Comparison of ENCODE assay signal across 23 mouse cellular contexts in genomic region chr1:90054991-90055390, GRCm38 (mm10). TPM values are rescaled to one million over a fixed set of nuclear protein-coding genes. Genes with fewer than 3 reads are reported as not detected.
DNase-seq lines count a peak whose midpoint lies in the region; ATAC-seq and TF ChIP-seq lines count a peak whose summit lies in the region.
"Had no signal": no experiment of that assay in that cellular context is flagged by ENCODE, and none has a peak within 500 bp of the region (broad histone marks: within the 10 kb centered on the region; RNA-seq: fewer than 3 reads in every experiment).

No protein-coding gene starts in this region.

- no peak overlapping the region for H3K27ac ChIP-seq in forebrain, postnatal 0 days (ENCODE audit: low read depth, low read length)
- H3K27ac ChIP-seq in forebrain, embryonic 11.5 days (ENCODE audit: low read depth, low read length), result no peak overlapping the region
- peak overlapping the region; percentile 42; the same call in 1 of the 2 replicates for H3K27ac ChIP-seq in limb, embryonic 10.5 days
- H3K27ac ChIP-seq: hindbrain, embryonic 13.5 days; intestine, embryonic 15.5 days; liver, embryonic 12.5 days; macrophage; neural tube, embryonic 12.5 days had no signal

- no peaks in the 10 kb centered on the region for H3K27me3 ChIP-seq in forebrain, postnatal 0 days (ENCODE audit: insufficient read depth, low read length)
- H3K27me3 ChIP-seq in forebrain, embryonic 11.5 days (ENCODE audit: control insufficient read depth, insufficient read depth, low read length), result no peaks in the 10 kb centered on the region
- H3K27me3 ChIP-seq in limb, embryonic 10.5 days (ENCODE audit: low read depth, poor library complexity, severe bottlenecking), result peaks cover 31% of the 10 kb centered on the region
- H3K27me3 ChIP-seq: intestine, embryonic 15.5 days; liver, embryonic 12.5 days; neural tube, embryonic 12.5 days had no signal

- no peaks in the 10 kb centered on the region for H3K9me3 ChIP-seq in forebrain, postnatal 0 days (ENCODE audit: low read length)
- no peaks in the 10 kb centered on the region for H3K9me3 ChIP-seq in forebrain, embryonic 11.5 days (ENCODE audit: control insufficient read depth, low read length)
- H3K9me3 ChIP-seq in limb, embryonic 10.5 days (replicated peaks), result no peaks in the 10 kb centered on the region
- H3K9me3 ChIP-seq: hindbrain, embryonic 13.5 days; intestine, embryonic 15.5 days; liver, embryonic 12.5 days; neural tube, embryonic 12.5 days had no signal

- no peak overlapping the region for H3K4me3 ChIP-seq in forebrain, postnatal 0 days (ENCODE audit: low read depth, low read length)
- no peak overlapping the region for H3K4me3 ChIP-seq in forebrain, embryonic 11.5 days (ENCODE audit: low read depth, low read length)
- no peak overlapping the region for H3K4me3 ChIP-seq in limb, embryonic 10.5 days
- H3K4me3 ChIP-seq: hindbrain, embryonic 13.5 days; intestine, embryonic 15.5 days; liver, embryonic 12.5 days; neural tube, embryonic 12.5 days had no signal

- peaks cover 4% of the 10 kb centered on the region; the same call in 1 of the 2 replicates for H3K4me1 ChIP-seq in forebrain, postnatal 0 days (ENCODE audit: insufficient read depth)
- peaks cover 4% of the 10 kb centered on the region; the same call in 1 of the 2 replicates for H3K4me1 ChIP-seq in forebrain, embryonic 11.5 days (replicated peaks; ENCODE audit: control insufficient read depth, insufficient read depth, low read length)
- H3K4me1 ChIP-seq in limb, embryonic 10.5 days, result peaks cover 55% of the 10 kb centered on the region
- H3K4me1 ChIP-seq: liver, embryonic 12.5 days had no signal

- peak; percentile 54 for ATAC-seq in forebrain, postnatal 0 days
- ATAC-seq in forebrain, embryonic 11.5 days (replicated peaks; ENCODE audit: low FRiP score), result no peak
- ATAC-seq: CD4-positive, CD25-positive, alpha-beta regulatory T cell, adult 4 months; forebrain, embryonic 14.5 days; intestine, embryonic 15.5 days; liver, embryonic 12.5 days had no signal

- WGBS in forebrain, postnatal 0 days, result 69% methylated on average over 4 of the region's 4 CpGs
- WGBS in forebrain, embryonic 11.5 days, result 93% methylated on average over 4 of the region's 4 CpGs
- 88% methylated on average over 4 of the region's 4 CpGs for WGBS in limb, embryonic 10.5 days

- TF ChIP-seq CTCF in forebrain, postnatal 0 days (IDR thresholded peaks at IDR 0.05; ENCODE audit: low read depth), result no peak

- no peak overlapping the region for H3K9ac ChIP-seq in forebrain, postnatal 0 days
- no peak overlapping the region for H3K9ac ChIP-seq in forebrain, embryonic 11.5 days (ENCODE audit: low read length)
- H3K9ac ChIP-seq: hindbrain, embryonic 13.5 days; intestine, embryonic 15.5 days; liver, embryonic 12.5 days; lung, embryonic 14.5 days; neural tube, embryonic 12.5 days had no signal

- H3K4me2 ChIP-seq in forebrain, postnatal 0 days (ENCODE audit: low read depth), result no peak overlapping the region
- H3K4me2 ChIP-seq in forebrain, embryonic 11.5 days (ENCODE audit: low read depth, low read length, severe bottlenecking), result no peak overlapping the region
- H3K4me2 ChIP-seq: hindbrain, embryonic 13.5 days; intestine, embryonic 15.5 days; liver, embryonic 12.5 days; lung, embryonic 14.5 days; midbrain, embryonic 11.5 days; neural tube, embryonic 12.5 days had no signal

- no peak for DNase-seq in forebrain, postnatal 0 days
- no peak for DNase-seq in forebrain, embryonic 11.5 days (ENCODE audit: low spot score)
- DNase-seq in layer of hippocampus, adult 11-12 months (ENCODE audit: low spot score), result peak; percentile 66
- peak; percentile 27 to 41 for DNase-seq in layer of hippocampus, postnatal 36 days
- DNase-seq in limb, embryonic 10.5 days (ENCODE audit: low spot score), result no peak
- DNase-seq in adrenal gland, adult 2 months, result no peak
- DNase-seq in thymus, postnatal 10 days (ENCODE audit: low spot score in 2 of 2), result no peak
- DNase-seq in kidney, postnatal 4 days, result no peak
- DNase-seq: cerebellum, postnatal 14 days; gastrocnemius, postnatal 36 days; lung, embryonic 14.5 days; thymus, postnatal 36 days had no signal

- no peaks in the 10 kb centered on the region for H3K36me3 ChIP-seq in forebrain, postnatal 0 days (ENCODE audit: insufficient read depth)
- no peaks in the 10 kb centered on the region for H3K36me3 ChIP-seq in forebrain, embryonic 11.5 days (ENCODE audit: control insufficient read depth, insufficient read depth, low read length)
- H3K36me3 ChIP-seq in limb, embryonic 10.5 days, result no peaks in the 10 kb centered on the region
- H3K36me3 ChIP-seq: G1E; hindbrain, embryonic 13.5 days; intestine, embryonic 15.5 days; liver, embryonic 12.5 days; neural tube, embryonic 12.5 days had no signal

RNA-seq across cellular contexts. Expression of gene Asb18, which starts 40.5 kb away (rescaled TPM):
- 0.54 and 1.4 TPM in 2 replicates for total RNA-seq in forebrain, postnatal 0 days (2014; rRNA removed)
- 0.13 and 0.33 TPM in 2 replicates for polyA plus RNA-seq in forebrain, postnatal 0 days (2015; fragmentation: Nextera tagmentation; extraction: Ambion mirVana)
- not detected in 2 replicates for polyA plus RNA-seq in forebrain, embryonic 11.5 days (2014; fragmentation: Nextera tagmentation; extraction: Ambion mirVana)
- 1 to 10 TPM; 2.0 to 2.1 TPM for total RNA-seq in layer of hippocampus, postnatal 36 days (2021)
- not detected in 2 replicates for polyA plus RNA-seq in limb, embryonic 10.5 days (2016; fragmentation: Nextera tagmentation; extraction: Ambion mirVana)
- not detected for total RNA-seq in adrenal gland, adult 2 months (2021)
- not detected in 2 replicates for polyA plus RNA-seq in adrenal gland, adult 2 months (2012; rRNA removed)
- total RNA-seq: monocyte, adult 5-6 weeks had no signal
- polyA plus RNA-seq: CD4-positive, CD25-positive, alpha-beta regulatory T cell, adult 4 months; G1E; intestine, embryonic 15.5 days; kidney, embryonic 16.5 days; liver, embryonic 12.5 days; lung, embryonic 14.5 days; macrophage had no signal

Comparison
In these comparisons a context has a peak if more than half of its experiments do, and no peak if none do; other contexts are left out.
1. DNase-seq: peak in layer of hippocampus, adult 11-12 months (single experiment) and layer of hippocampus, postnatal 36 days (2 of 2); none in forebrain, postnatal 0 days (single experiment), forebrain, embryonic 11.5 days (single experiment), limb, embryonic 10.5 days (single experiment), adrenal gland, adult 2 months (single experiment), thymus, postnatal 10 days (0 of 2) and kidney, postnatal 4 days (0 of 2).